Mouse (Mus musculus): ENCODE data around the gene Cenpl.

Cenpl gene

DNA sequence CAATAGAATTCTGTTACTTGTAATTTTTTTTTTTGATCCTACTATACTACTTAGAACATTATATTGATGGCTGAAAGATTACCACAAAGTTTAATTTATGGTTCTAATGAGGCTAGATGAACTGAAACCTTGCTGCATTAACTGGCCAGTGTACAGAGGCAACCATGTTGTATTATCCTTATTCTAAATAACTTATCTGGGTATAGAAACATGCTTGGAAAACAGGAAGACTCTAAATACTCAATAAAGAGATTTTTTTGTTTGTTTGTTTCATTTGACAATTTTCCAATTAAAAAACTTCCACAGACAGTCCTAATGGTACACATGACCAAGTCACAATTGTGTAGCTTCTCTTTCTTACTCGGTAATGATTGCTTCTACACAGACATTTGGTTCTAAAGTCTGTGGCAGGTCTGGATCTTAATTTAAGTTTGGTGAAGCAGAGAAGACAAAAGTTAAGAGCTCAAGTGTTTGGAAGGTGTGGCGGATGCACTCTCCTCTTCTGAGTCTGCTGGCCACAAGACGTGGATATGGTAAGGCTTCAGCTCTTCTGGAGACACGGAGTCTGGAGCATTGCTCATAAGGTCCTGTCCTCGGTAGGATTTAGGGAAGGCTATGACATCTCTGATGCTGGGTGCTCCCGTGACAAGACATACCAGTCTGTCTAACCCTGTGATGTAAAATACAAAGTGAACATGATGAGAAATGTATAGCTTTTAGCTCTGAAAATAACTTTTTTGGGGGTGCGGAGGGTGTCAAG, 29.1 kb upstream of the Cenpl start:
- DNase-seq (ENCODE audit: low spot score) = no peak

DNA sequence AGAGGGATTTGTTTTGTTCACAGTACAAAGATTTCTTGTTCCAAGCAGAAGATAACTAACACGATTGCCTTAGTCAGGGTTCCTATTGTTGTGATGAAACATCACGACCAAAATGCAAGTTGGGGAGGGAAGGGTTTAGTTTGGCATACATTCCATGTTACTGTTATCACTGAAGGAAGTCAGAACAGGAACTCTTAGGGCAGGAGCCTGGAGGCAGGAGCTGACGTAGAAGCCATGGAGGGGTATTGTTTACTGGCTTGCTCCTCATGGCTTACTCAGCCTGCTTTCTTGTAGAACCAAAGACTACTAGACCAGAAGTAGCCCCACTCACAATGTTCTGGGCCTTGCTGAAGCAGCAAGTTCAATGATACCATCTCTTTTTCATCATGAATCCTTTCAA, 23.5 kb upstream of the Cenpl start:
- no peak for DNase-seq (ENCODE audit: low spot score)

DNA sequence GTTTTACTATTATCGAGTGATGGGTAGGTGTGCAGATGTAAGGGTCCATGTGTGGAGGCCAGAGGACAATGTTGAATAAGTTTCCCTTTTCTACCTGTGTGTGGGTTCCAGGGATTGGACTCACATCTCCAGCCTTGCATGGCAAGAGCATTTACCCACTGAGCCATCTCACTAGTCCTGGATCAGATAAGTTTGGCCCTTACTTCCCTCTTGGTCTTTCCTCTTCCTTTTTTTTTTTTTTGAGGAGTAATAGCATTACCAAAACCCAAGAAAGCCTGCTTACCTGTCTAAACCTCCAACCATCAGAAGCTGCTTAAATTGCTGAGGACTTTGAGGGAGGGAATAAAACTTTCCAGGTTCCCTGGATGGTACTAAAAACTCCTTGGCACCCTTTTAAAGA, 13.3 kb upstream of the Cenpl start:
- DNase-seq (ENCODE audit: low spot score) = no peak

DNA sequence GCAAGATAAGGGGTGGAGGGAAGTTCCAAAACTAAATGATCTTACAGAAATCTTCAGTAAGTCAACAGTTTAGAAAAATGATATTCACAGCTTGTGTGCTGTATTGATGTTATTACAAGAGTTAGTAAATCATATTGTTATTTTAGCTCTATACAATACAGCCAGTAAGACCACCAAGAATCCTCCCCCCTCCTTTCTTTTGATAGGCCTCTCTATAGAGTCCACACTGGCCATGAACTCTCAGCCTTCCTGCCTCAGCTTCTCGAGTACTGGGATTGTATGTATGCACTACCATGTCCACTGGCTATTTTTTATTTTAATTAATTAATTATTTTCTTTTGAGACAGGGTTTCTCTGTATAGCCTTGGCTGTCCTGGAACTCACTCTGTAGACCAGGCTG, 7.2 kb upstream of the Cenpl start:
- DNase-seq (ENCODE audit: low spot score) = no peak

DNA sequence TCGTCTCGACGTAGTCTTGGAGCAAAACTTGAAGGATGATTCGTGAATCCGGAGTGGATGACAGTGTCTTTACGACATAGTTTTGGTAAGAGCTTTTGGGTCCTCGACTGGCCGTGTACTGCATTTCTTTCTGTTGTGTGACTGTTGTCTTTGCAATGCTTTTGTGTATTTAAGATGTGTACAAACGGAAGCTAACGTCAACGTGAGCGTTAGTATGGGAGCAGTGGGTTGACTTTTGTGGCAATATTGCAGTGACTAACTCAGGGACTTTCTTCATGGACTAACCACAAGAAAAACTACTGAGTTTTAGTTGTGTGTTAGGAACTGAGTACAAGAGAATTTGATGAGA, 733 bp downstream of the Cenpl start:
- no peak for DNase-seq (ENCODE audit: low spot score)

DNA sequence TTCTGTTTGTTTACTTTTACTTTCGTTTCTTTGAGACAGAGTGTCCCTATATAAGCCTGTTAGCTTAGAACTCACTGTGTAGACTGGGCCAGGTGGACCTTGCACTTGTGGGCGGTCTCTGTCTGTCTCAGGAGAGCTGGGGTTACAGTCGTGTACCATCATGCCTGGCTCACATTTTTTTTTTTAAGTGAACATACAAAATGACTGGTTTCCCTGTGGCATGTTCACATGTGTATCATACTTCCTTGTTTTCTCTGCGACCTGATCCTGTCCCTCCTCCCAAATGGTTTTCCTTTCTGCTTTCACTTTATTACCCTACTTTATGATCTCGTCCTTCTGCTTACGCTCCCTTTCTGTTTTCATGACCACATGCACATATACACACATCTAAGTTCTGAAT, 5.7 kb downstream of the Cenpl start:
- DNase-seq (ENCODE audit: low spot score) = no peak

DNA sequence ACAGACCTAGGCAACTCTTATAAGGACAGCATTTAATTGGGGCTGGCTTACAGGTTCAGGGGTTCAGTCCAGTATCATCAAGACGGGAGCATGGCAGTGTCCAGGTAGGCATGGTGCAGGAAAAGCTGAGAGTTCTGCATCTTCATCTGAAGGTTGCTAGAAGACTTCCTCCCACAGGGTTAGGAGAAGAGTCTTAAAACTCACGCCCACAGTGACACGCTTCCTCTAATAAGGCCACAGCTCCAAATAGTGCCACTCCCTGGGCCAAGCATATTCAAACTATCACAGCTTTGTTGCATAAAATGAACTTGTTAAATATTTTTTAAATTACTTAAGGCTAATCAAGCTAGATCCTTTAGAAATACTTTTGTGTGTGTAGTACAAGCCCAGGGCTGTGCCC, 6.7 kb downstream of the Cenpl start:
- DNase-seq (ENCODE audit: low spot score) = no peak

DNA sequence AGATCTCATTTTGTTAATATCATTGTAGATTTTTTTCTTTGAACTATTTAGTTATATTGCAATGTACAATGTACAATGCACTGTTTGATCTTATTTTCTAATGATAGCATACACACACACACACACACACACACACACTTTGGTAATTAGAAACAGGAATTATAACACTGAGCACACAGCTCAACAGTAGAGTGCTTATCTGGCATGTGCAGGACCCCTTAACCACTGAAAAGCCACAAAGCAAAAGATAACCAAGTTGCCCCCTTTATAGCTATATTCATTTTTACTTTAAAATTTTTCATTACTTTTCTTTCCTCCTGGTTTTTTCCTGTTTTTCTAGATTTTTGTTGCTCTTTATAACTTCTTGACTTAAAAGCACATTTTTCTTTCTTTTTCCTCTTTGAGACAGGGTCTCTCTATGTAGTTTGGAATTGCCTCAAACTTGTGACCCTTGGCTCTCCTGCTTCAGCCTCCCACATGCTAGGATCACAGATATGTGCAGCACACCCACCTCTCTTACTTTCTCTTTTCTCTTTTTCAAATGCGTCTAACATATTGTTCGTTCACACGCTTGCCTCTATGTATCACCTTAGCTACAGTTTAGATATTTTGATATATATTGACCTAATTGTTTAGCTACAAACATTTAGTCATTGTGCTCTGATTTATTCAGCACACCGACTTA, 29.4 kb downstream of the Cenpl start:
- DNase-seq (ENCODE audit: low spot score) = no peak

DNA sequence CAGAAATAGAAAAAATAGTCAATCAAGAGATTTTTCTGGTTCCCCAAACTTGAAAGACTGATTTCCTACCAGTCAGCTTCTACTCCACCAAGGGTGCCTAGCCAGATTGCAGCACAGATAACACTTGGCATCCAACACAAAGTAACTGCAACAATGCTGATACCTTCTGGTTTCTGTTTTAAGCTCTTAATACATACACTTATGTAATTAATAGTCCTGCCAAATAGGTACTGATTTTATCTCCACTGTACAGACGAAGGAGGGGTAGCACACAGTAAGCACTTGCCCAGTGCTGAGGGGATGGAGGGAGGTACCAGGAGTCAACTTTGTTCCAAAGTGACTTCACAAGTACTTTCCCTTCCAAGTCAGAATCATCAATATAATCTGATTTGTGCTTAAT, 33.3 kb downstream of the Cenpl start:
- DNase-seq (ENCODE audit: low spot score) = no peak

DNA sequence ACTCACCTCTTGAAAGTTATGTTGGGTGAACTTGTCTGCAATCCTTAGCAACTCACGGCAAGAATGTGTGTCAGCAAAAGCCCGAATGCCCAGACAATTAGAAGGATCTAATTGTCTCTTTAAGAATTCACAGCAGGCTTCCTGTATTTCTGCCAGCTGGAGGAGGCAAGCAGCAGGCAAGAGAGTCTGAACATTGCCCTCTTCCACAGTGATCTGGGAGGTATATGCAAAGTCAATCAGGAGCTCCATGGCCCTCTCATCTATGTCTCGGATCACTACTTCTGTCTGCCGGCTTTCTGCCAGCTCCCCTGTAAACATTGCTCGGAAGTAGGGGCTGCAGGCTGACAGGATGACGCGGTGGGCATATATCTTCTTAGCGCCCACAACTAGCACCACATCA, 38.7 kb downstream of the Cenpl start:
- no peak for DNase-seq (ENCODE audit: low spot score)

DNA sequence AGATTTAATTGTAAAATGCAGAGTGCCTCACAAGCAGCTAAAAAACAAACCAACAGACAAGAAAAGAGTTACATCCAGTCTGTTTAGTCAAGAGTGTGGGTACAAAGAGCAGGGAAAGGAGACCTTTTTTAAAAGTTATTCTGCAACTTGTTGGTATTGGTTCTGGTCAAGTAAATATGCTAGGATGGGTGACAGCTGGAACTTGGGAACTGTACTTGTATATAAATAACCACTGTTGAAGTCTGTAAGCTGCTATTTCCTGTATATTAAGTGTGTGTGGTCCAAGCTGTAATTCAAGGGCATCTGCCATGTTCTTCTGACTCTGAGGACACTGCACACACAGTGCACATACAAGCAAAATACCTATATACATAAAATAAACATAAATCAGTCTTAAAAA, 44.1 kb downstream of the Cenpl start:
- no peak for DNase-seq (ENCODE audit: low spot score)

DNA sequence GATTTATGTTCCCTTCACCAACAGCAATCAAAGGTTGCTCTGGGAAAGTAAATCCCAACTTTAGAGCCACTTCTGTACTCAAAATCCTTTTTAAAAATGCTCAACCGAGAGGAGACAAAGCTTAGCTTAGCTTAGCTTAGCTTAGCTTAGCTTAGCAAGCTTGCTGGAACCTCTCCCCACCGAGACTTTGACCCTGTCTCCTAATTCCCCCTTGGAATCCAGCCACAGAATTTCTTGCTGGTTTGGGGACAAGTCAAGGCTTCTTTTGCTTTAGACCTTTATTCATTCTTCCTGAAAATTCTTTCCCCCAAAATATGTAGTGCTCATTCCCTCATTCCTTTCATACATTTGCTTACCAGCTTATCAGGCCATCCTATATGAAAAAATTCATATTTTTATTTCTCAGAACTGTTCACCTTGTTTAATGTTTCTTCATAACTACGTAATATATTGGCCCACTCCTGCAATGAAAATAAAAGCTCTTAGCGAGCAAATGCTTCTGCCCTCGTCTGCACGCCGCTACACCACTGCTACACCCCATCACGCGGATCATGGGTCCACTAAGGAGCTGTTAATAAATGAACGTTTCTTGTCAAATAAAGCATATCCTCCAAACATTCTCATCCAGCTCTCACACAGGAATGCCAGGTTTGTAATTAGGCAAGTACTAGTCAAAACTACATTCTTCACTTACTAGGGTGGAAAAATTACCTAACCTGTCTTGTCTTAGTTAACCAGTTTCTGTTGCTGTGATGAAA, 52.3 kb downstream of the Cenpl start:
- DNase-seq (ENCODE audit: low spot score) = no peak

DNA sequence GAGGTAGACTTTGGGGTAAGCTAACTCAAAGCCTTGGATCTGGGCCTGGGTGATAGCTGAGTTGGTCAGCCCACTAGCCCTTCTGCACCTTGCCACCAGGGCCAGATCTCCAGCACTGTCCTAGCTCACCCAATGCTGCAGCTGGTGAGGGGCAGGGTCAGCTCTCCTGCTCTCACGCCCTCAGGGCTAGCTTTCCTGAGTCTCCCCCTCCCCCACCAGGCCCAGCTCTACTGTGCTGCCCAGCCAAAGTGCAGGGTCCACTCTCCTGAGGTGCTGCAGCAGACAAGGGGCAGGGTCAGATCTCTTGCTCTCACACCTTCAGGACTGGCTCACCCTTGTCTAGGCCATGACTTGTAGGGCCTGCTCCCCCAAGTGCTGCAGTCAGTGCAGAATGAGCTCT, 55.9 kb downstream of the Cenpl start:
- no peak for DNase-seq (ENCODE audit: low spot score)

DNA sequence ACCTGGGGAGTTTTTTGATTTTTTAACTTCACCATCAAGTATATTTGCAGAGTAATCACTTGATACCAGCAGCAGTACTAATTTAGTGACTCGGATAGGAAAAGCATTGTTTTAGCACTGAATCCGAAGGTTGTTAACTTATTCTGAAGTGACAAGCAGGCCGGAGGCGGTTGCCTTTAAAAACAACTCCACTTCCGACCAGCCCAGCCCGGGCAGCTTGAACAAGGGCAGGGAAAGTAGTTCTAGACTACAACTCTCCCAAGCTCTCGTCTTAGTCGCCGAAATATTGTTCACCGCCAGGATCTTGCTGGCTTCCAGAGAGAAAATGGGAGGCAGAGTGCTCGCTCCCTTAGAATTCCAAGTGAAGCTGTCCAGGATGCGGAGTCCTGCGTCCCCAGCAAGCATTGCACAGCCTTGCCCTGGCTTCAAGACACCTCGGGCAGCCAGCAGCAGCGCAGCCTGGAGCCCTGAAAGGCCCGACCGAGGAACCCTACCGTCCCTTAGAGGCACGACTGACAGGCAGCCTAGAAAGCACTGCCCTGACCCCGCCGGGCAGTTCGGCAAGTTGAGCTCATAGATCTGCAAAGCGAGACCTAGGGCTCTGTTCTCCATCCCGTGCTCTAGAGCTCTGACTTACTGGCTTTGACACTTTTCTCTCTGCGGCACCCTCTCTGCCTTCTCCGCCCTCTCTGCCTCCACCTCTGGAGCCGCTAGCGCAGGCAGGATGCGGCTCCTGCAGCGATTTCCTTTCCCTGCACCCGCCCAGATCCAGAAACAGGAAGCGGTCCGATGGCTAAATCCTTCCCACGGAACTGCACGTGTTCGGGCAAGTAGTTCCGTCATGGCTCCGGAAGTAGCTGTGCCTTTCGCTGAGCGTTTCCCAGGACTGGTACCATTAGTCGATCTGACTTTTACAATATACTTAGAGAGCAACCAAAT, 60.5 kb downstream of the Cenpl start, which contains the start of gene Klhl20:
Gene Klhl20 (minus strand): TSS at position 786 of the 939 bp plus-strand sequence.
- peak; percentile 91 for DNase-seq (ENCODE audit: low spot score)

Data from testis, postnatal 14 days (tissue).